Mouse (Mus musculus) limb, embryonic 14.5 days (tissue): ENCODE results near the gene Tnfsf12. TPM values are rescaled to one million over a fixed set of nuclear protein-coding genes. Genes with fewer than 3 reads are reported as not detected.

Source experiments
- ATAC-seq: fragments of 200-750 bp; cut with Nextera tagmentation; 2 replicates; pipeline ENCODE4 v1.8.0; 2017; ENCODE audit warnings: low read depth, moderate number of reproducible peaks, moderate TSS enrichment; ENCODE audit not compliant: low FRiP score
- DNase-seq: peaks from one replicate; pipeline ENCODE4 v3.0.0-alpha.2; 2015; ENCODE audit warnings: low spot score
- H3K27ac ChIP-seq: fragments of 300-500 bp; sonication (generic); replicated peaks from 2 replicates; pipeline ENCODE4 v1.5.1; 2014; ENCODE audit warnings: low read depth, mild to moderate bottlenecking, low read length, moderate library complexity, mixed read lengths
- H3K27me3 ChIP-seq: fragments of 300-500 bp; sonication (generic); 2 replicates; pipeline ENCODE4 v1.6.1; 2014; ENCODE audit warnings: low read length, mixed read lengths; ENCODE audit not compliant: control insufficient read depth, insufficient read depth
- H3K36me3 ChIP-seq: fragments of 300-500 bp; sonication (generic); 2 replicates; pipeline ENCODE4 v1.6.1; 2014; ENCODE audit warnings: mild to moderate bottlenecking, low read length, moderate library complexity, mixed read lengths; ENCODE audit not compliant: control insufficient read depth, insufficient read depth
- H3K4me1 ChIP-seq: fragments of 300-500 bp; sonication (generic); 2 replicates; pipeline ENCODE4 v1.6.1; 2014; ENCODE audit warnings: antibody characterized with exemption, low read length, mixed read lengths; ENCODE audit not compliant: control insufficient read depth, insufficient read depth
- H3K4me2 ChIP-seq: fragments of 300-500 bp; sonication (generic); replicated peaks from 2 replicates; pipeline ENCODE4 v1.6.1; 2014; ENCODE audit warnings: low read depth, mild to moderate bottlenecking, low read length, moderate library complexity; ENCODE audit not compliant: severe bottlenecking
- H3K4me3 ChIP-seq: fragments of 300-500 bp; sonication (generic); replicated peaks from 2 replicates; pipeline ENCODE4 v1.5.1; 2014; ENCODE audit warnings: low read length
- H3K9ac ChIP-seq: fragments of 300-500 bp; sonication (generic); 2 replicates; pipeline ENCODE4 v1.6.1; 2014; ENCODE audit warnings: mild to moderate bottlenecking, low read depth, low read length, moderate library complexity; ENCODE audit not compliant: severe bottlenecking
- H3K9me3 ChIP-seq: fragments of 300-500 bp; sonication (generic); 2 replicates; pipeline ENCODE4 v1.6.1; 2016; ENCODE audit warnings: low read length; ENCODE audit not compliant: control insufficient read depth
- POLR2A ChIP-seq: fragments of 200-500 bp; IDR thresholded peaks from 2 replicates; pipeline ENCODE4 v1.8.0; 2012; ENCODE audit warnings: inconsistent platforms, mild to moderate bottlenecking, moderate library complexity, borderline replicate concordance; ENCODE audit not compliant: insufficient read depth, insufficient read length; ENCODE audit errors: extremely low read depth
- WGBS: fragments of 180-500 bp; shearing (Covaris S2); extraction: QIAGEN DNeasy Blood & Tissue Kit; methylation state at CpG from one replicate; pipeline ENCODE4 v1.1.7; 2014; 5-methylcytosine and 5-hydroxymethylcytosine counted together
- polyA plus RNA-seq, 2 experiments: library from polyadenylated mRNA; depleted of rRNA in 1 of 2; stranded (reverse) in 1 of 2; unstranded in 1 of 2; fragments of >200 nt; fragmentation: Nextera tagmentation in 1 of 2; extraction: Ambion mirVana in 1 of 2; gene quantifications; 2 replicates each; pipeline versions ENCODE4 v1.2.1 to v1.2.3; 2012 to 2014

Gene Tnfsf12
- polyA plus RNA-seq, 2 experiments, result 13.7 to 22.9 TPM

DNA sequence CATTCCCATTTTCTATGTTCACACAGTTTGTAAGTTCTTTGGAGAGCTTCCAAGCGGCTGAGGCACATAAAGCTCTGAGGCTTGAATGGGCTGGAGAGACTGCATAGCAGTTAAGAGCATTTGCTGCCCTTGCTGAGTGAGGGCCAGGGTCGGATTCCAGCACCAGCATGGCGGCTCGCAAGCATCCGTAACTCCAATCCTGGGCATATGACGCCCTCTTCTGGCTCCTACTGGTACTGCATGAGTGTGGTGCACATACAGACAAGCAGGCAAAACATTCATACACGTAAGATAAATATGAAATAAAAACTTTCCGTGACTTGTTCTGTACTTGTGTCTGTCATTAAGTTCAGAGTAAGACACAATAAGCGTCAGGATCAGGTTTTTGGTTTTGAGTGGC, 19.8 kb upstream of the Tnfsf12 start:
- Histone ChIP-seq H3K9me3 (no peaks in the 10 kb centered on the region), H3K27ac (no peak overlapping the region; the same call in 1 of the 2 replicates), H3K4me1 (0 out of 2 replicates have a peak, but pooled peaks cover 5% of the 10 kb centered on the region), H3K4me3 (no peak overlapping the region), H3K27me3 (no peaks in the 10 kb centered on the region), H3K9ac (no peak overlapping the region), H3K4me2 (no peak overlapping the region), H3K36me3 (no peaks in the 10 kb centered on the region)
- WGBS, result 59% methylated on average over 9 of the region's 9 CpGs
- ATAC-seq (no peak), DNase-seq (no peak)
- TF ChIP-seq POLR2A, result no peak

DNA sequence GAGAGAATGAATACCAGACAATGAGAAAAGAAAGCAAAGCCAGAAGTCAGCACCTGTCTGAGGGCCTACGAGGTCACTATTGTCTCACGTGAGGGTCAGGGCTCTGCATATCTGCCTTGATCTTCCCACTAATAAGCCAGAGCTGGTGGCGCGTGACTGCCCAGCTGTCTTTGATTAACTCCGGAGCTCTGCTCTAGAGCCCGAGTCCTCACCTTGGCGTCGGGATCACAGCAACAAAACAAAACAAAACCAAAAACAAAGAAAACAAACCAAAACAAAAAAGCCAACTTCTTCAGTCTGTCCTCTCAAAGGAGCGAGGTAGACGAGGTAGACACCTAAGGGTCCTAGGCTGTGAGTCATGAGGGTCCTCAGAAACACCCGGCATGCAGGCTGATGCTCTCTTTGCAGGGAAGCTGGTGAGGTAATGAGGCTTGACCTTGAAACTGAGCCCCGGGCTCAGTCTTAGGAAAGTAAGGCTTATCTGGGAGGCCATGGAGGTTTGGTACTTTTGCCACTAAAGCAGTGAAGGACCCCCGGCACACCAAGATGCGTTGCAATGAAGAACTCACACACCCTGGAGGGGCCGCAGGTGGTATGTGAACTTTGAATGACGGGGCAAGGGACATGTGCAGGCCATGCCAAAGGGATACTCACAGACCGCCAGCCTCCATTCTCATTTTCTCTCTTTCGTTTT, 19.1 kb upstream of the Tnfsf12 start:
- no peak for ATAC-seq
- Histone ChIP-seq H3K27ac (no peak overlapping the region), H3K27me3 (no peaks in the 10 kb centered on the region), H3K4me3 (no peak overlapping the region), H3K9ac (no peak overlapping the region), H3K4me2 (no peak overlapping the region), H3K4me1 (0 out of 2 replicates have a peak, but pooled peaks cover 5% of the 10 kb centered on the region), H3K9me3 (no peaks in the 10 kb centered on the region), H3K36me3 (no peaks in the 10 kb centered on the region)
- WGBS, result 46% methylated on average over 18 of the region's 18 CpGs
- DNase-seq, result peak; percentile 18
- no peak for TF ChIP-seq POLR2A

DNA sequence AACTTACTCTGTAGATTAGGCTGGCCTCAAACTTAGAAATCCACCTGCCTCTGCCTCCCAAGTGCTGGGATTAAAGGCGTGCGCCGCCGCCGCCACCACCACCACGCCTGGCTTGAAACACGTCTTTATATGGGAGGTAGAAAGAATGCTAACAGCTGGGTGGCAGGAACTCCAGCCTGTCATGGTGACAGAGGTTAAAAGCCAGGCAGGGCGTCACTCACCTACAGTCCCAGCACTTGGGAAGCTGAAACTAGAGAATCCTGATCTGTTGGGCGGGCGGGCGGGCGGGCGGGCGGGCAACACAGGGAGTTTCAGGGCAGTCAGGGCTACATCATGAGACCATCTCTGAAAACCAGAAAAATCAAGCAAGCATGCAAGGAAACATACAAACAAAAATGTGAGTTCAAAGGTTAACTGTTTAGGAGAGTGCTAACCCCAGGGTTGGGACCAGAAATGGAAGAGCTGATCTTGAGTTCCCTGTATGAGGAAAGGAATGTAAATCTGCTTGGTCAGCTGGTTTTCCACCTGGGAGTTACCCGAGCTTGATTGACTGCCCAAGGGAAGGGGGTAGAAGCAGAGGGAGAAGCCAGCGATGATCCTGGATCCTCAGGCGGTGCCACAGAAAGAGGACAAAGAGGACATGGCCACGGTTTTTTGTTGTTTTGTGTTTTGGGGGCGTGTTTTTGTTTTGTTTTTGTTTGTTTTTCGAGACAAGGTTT, 17.5 kb upstream of the Tnfsf12 start:
- Histone ChIP-seq H3K4me1 (0 out of 2 replicates have a peak, but pooled peaks cover 5% of the 10 kb centered on the region), H3K27ac (no peak overlapping the region), H3K9me3 (no peaks in the 10 kb centered on the region), H3K27me3 (no peaks in the 10 kb centered on the region), H3K36me3 (no peaks in the 10 kb centered on the region), H3K4me2 (no peak overlapping the region), H3K9ac (no peak overlapping the region), H3K4me3 (no peak overlapping the region)
- WGBS, result 77% methylated on average over 20 of the region's 20 CpGs
- TF ChIP-seq POLR2A, result no peak
- DNase-seq (no peak), ATAC-seq (no peak)

DNA sequence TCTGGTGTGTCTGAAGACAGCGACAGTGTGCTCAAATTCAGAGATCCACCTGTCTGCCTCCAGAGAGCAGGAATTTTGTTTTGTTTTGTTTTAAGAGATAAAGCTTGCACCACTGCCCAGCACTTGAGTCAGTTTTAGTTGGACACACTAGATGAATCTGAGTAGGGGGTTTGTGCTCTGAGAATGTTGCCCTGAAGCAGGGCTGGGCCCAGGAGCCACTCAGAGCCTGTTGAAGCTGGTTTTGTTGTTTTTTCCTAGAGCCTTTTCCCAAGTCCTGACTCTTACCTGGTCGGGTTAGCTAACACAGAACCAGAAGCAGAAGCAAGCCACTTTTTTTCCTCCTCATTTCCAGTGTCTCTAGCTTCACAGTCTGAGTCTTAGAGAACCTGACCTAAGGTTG, 15.4 kb upstream of the Tnfsf12 start:
- no peaks in the 10 kb centered on the region for H3K36me3 ChIP-seq
- 88% methylated on average over 2 of the region's 2 CpGs for WGBS
- H3K27me3 ChIP-seq, result no peaks in the 10 kb centered on the region
- ATAC-seq (no peak), DNase-seq (no peak)
- no peak for TF ChIP-seq POLR2A
- H3K4me2 ChIP-seq, result no peak overlapping the region
- H3K27ac ChIP-seq, result no peak overlapping the region
- H3K9ac ChIP-seq, result no peak overlapping the region
- H3K9me3 ChIP-seq, result no peaks in the 10 kb centered on the region
- peaks cover 3% of the 10 kb centered on the region; the same call in 1 of the 2 replicates for H3K4me1 ChIP-seq
- no peak overlapping the region for H3K4me3 ChIP-seq

DNA sequence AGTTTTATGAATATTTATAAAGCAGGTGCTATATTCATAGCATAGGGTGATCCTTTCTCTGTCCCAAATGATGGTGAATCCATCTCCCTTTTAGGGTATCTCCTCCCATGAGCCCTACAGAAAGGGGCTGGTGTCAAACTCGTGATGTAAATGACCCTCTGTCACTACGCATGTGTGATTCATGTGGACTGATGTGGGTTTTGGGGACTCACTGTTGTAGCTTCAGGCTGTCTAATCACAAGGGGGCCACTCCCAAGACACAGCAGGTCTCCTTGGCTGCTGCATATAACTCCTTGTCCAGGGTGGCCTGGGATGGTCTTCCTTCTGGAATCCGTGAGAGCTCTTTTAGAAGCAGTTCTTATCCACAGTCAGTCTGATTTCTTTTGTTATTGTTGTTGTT, 14.8 kb upstream of the Tnfsf12 start:
- H3K9me3 ChIP-seq, result no peaks in the 10 kb centered on the region
- no peaks in the 10 kb centered on the region for H3K36me3 ChIP-seq
- H3K9ac ChIP-seq, result no peak overlapping the region
- ATAC-seq (no peak), DNase-seq (no peak)
- H3K27me3 ChIP-seq, result no peaks in the 10 kb centered on the region
- H3K4me1 ChIP-seq, result no peaks in the 10 kb centered on the region; the same call in 1 of the 2 replicates
- H3K27ac ChIP-seq, result no peak overlapping the region
- no peak for TF ChIP-seq POLR2A
- H3K4me3 ChIP-seq, result no peak overlapping the region
- 80% methylated on average over 3 of the region's 3 CpGs for WGBS
- H3K4me2 ChIP-seq, result no peak overlapping the region
